Mouse (Mus musculus): Measurements from ENCODE around the gene Nanos2.

Gene Nanos2

GRCm38 (mm10) chr7:18987100-18987499, at the start of gene Nanos2:
Gene Nanos2, plus strand, starts transcription at chr7:18987400.
- no peak for DNase-seq (ENCODE audit: low spot score)

GRCm38 (mm10) chr7:18942376-18942775, 44.8 kb upstream of the Nanos2 start:
- no peak for DNase-seq (ENCODE audit: low spot score)

- no peak for DNase-seq (ENCODE audit: low spot score)
Measured at GRCm38 (mm10) chr7:18942815-18943214, 44.4 kb upstream of the Nanos2 start.

GRCm38 (mm10) chr7:18948151-18948550, 39.0 kb upstream of the Nanos2 start:
- no peak for DNase-seq (ENCODE audit: low spot score)

- no peak for DNase-seq (ENCODE audit: low spot score)
Measured at GRCm38 (mm10) chr7:18949781-18950522, 37.2 kb upstream of the Nanos2 start.

- no peak for DNase-seq (ENCODE audit: low spot score)
Measured at GRCm38 (mm10) chr7:18950523-18951315, 36.5 kb upstream of the Nanos2 start.

GRCm38 (mm10) chr7:18951397-18951796, 35.8 kb upstream of the Nanos2 start:
- no peak for DNase-seq (ENCODE audit: low spot score)

- peak; percentile 42 for DNase-seq (ENCODE audit: low spot score)
Measured at GRCm38 (mm10) chr7:18957569-18958383, 29.4 kb upstream of the Nanos2 start.

- no peak for DNase-seq (ENCODE audit: low spot score)
Measured at GRCm38 (mm10) chr7:18958384-18958766, 28.8 kb upstream of the Nanos2 start.

- no peak for DNase-seq (ENCODE audit: low spot score)
Measured at GRCm38 (mm10) chr7:18959446-18959845, 27.8 kb upstream of the Nanos2 start.

- DNase-seq (ENCODE audit: low spot score): no peak
Measured at GRCm38 (mm10) chr7:18962171-18962792, 24.9 kb upstream of the Nanos2 start.

GRCm38 (mm10) chr7:18962795-18963194, 24.4 kb upstream of the Nanos2 start:
- no peak for DNase-seq (ENCODE audit: low spot score)

- DNase-seq (ENCODE audit: low spot score): no peak
Measured at GRCm38 (mm10) chr7:18963294-18963843, 23.8 kb upstream of the Nanos2 start.

- no peak for DNase-seq (ENCODE audit: low spot score)
Measured at GRCm38 (mm10) chr7:18965312-18965711, 21.9 kb upstream of the Nanos2 start.

- no peak for DNase-seq (ENCODE audit: low spot score)
Measured at GRCm38 (mm10) chr7:18967603-18968002, 19.6 kb upstream of the Nanos2 start.

- DNase-seq (ENCODE audit: low spot score): no peak
Measured at GRCm38 (mm10) chr7:18970956-18971355, 16.2 kb upstream of the Nanos2 start.

GRCm38 (mm10) chr7:18978381-18978780, 8.8 kb upstream of the Nanos2 start:
- DNase-seq (ENCODE audit: low spot score): no peak

- DNase-seq (ENCODE audit: low spot score): no peak
Measured at GRCm38 (mm10) chr7:18986503-18986902, 697 bp upstream of the Nanos2 start.

- no peak for DNase-seq (ENCODE audit: low spot score)
Measured at GRCm38 (mm10) chr7:18987747-18988146, 547 bp downstream of the Nanos2 start.

- DNase-seq (ENCODE audit: low spot score): no peak
Measured at GRCm38 (mm10) chr7:18988780-18989179, 1.6 kb downstream of the Nanos2 start.

- no peak for DNase-seq (ENCODE audit: low spot score)
Measured at GRCm38 (mm10) chr7:18989995-18990394, 2.8 kb downstream of the Nanos2 start.
